Mouse (Mus musculus) stomach, postnatal 0 days (tissue): Measurements from ENCODE around the gene Evi5. TPM values are rescaled to one million over a fixed set of nuclear protein-coding genes. Genes with fewer than 3 reads are reported as not detected.

Source experiments
- ATAC-seq: fragments of 200-750 bp; cut with Nextera tagmentation; 2 replicates; pipeline ENCODE4 v1.8.0; 2017; ENCODE audit not compliant: low FRiP score, low TSS enrichment
- DNase-seq: peaks from one replicate; pipeline ENCODE4 v3.0.0-alpha.2; 2016; ENCODE audit warnings: low spot score
- H3K27ac ChIP-seq: fragments of 300-500 bp; sonication (generic); replicated peaks from 2 replicates; pipeline ENCODE4 v1.5.1; 2014; ENCODE audit warnings: mild to moderate bottlenecking, control low read depth
- H3K27me3 ChIP-seq: fragments of 300-500 bp; sonication (generic); 2 replicates; pipeline ENCODE4 v1.6.1; 2014; ENCODE audit warnings: low read length; ENCODE audit not compliant: control insufficient read depth, insufficient read depth
- H3K36me3 ChIP-seq: fragments of 300-500 bp; sonication (generic); 2 replicates; pipeline ENCODE4 v1.6.1; 2014; ENCODE audit warnings: low read length, mixed read lengths; ENCODE audit not compliant: control insufficient read depth, insufficient read depth
- H3K4me1 ChIP-seq: fragments of 300-500 bp; sonication (generic); replicated peaks from 2 replicates; pipeline ENCODE4 v1.6.1; 2014; ENCODE audit warnings: antibody characterized with exemption; ENCODE audit not compliant: control insufficient read depth, insufficient read depth
- H3K4me2 ChIP-seq: fragments of 300-500 bp; sonication (generic); replicated peaks from 2 replicates; pipeline ENCODE4 v1.6.1; 2014; ENCODE audit warnings: low read depth, mild to moderate bottlenecking, control low read depth, moderate library complexity
- H3K4me3 ChIP-seq: fragments of 300-500 bp; sonication (generic); 2 replicates; pipeline ENCODE4 v1.5.1; 2014; ENCODE audit warnings: low read depth, low read length, control low read depth
- H3K9ac ChIP-seq: fragments of 300-500 bp; sonication (generic); 2 replicates; pipeline ENCODE4 v1.6.1; 2014; ENCODE audit warnings: mild to moderate bottlenecking, low read length, control low read depth, mixed read lengths
- H3K9me3 ChIP-seq: fragments of 300-500 bp; sonication (generic); 2 replicates; pipeline ENCODE4 v1.6.1; 2016; ENCODE audit warnings: low read length; ENCODE audit not compliant: control insufficient read depth
- CTCF ChIP-seq: IDR thresholded peaks from 2 replicates; pipeline ENCODE4 v1.5.1; 2016; ENCODE audit warnings: antibody characterized with exemption, low read depth, mild to moderate bottlenecking, moderate library complexity
- EP300 ChIP-seq: optimal IDR thresholded peaks from 2 replicates; pipeline ENCODE3; 2016; ENCODE audit warnings: antibody characterized with exemption
- WGBS: fragments of 180-500 bp; shearing (Covaris S2); extraction: QIAGEN DNeasy Blood & Tissue Kit; methylation state at CpG from one replicate; pipeline ENCODE4 v1.1.7; 2014; 5-methylcytosine and 5-hydroxymethylcytosine counted together
- polyA plus RNA-seq: library from polyadenylated mRNA; unstranded; fragments of >200 nt; fragmentation: Nextera tagmentation; extraction: Ambion mirVana; gene quantifications from 2 replicates; pipeline ENCODE4 v1.2.1, GENCODE M21; 2015

The Evi5 gene
- polyA plus RNA-seq, 1 experiment from 2014 or later, result 39.5 TPM

DNA sequence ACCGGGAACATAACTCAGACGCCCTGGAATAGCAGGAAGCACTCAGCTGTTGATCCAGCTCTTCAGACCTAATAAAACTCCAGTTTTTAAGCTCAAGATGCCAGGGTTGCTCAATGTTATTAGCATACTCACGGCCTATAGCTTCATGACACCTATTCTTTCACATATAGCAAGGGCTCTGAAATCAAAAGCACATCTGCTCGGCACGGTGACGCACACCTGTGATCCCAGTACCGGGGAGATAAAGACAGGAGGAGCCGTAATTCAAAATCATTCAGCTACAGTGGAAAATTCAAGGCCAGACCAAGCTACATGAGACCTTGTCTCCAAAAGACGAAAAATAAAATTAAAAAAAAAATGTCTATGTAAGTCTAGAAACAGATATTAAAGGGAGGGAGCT lies 173.2 kb downstream of the Evi5 start:
- ATAC-seq, result no peak
- H3K36me3 ChIP-seq, result no peaks in the 10 kb centered on the region

DNA sequence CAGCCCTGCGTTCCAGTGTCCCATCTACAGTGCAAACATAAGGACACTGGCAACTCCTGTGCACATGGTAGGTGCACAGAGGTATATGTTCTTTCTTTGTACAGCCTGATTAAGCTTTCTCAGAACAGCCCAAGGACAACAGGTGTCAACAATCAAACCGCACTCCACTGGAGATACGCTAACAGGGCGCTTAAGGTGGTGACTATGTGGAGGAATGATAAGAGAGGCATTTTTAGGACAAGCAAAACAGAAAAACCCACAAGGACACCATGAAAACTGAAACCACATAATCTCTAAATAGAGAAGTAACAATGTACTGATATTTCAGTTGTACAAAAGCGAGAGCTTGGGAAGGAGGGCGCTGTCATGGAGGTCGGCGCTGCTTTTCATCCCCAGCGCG lies 174.0 kb downstream of the Evi5 start:
- Histone ChIP-seq H3K4me3 (no peak overlapping the region), H3K36me3 (no peaks in the 10 kb centered on the region), H3K4me2 (no peak overlapping the region), H3K9me3 (no peaks in the 10 kb centered on the region), H3K9ac (no peak overlapping the region), H3K4me1 (no peaks in the 10 kb centered on the region), H3K27me3 (no peaks in the 10 kb centered on the region), H3K27ac (no peak overlapping the region)
- TF ChIP-seq CTCF, result no peak
- no peak for TF ChIP-seq EP300
- no peak for DNase-seq
- 79% methylated on average over 10 of the region's 10 CpGs for WGBS
- ATAC-seq, result no peak

More for the DNA sequence above, 173.2 kb downstream of the Evi5 start:
- Histone ChIP-seq H3K4me3 (no peak overlapping the region), H3K4me2 (no peak overlapping the region), H3K27ac (no peak overlapping the region), H3K27me3 (no peaks in the 10 kb centered on the region), H3K4me1 (no peaks in the 10 kb centered on the region), H3K9ac (no peak overlapping the region), H3K9me3 (no peaks in the 10 kb centered on the region)
- DNase-seq, result no peak
- TF ChIP-seq CTCF (no peak), EP300 (no peak)
- 82% methylated on average over 9 of the region's 9 CpGs for whole genome bisulfite sequencing

DNA sequence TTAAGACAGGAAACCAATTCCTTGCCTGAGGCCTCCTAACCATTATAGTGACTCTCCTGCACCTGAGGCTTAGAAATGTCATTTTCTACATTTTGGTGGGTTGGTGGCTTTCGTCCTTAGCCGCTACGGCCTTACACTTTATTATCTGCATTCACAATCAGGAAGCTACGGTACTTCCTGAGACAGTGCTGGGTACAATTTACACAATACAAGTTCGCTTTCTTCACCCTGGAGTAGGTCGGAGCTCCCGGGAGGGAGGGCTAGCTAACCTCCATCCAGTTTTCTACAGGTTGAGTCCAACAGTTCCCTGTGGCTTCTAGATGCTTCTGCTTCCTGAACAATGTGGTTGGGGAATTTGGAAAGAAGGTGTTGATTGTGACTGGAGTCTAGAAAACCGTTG lies 176.0 kb downstream of the Evi5 start:
- no peak for ATAC-seq
- H3K9me3 ChIP-seq, result no peaks in the 10 kb centered on the region
- 77% methylated on average over 8 of the region's 8 CpGs for WGBS

DNA sequence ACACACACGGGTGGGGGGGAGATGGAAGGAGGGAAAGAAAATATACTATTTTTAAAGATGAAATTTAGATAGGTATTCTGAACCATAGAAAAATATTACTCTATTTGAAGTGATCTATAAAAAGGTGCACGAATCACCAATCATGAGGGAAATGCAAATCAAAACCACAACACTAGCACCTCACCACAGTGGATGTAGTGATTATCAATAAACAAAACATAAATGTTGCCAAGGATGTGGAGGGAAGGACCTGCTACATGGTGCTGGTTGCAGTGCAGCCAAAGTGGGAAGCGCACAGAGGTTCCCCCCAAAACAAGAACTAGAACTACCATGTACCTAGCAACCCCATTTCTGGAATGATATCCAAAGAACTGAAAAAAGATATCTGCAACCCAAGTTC lies 179.9 kb downstream of the Evi5 start:
- WGBS, result 73% methylated on average over 3 of the region's 3 CpGs

More for the DNA sequence above, 176.0 kb downstream of the Evi5 start:
- TF ChIP-seq CTCF (no peak), EP300 (no peak)
- Histone ChIP-seq H3K27ac (no peak overlapping the region), H3K9ac (no peak overlapping the region), H3K36me3 (no peaks in the 10 kb centered on the region), H3K4me2 (no peak overlapping the region), H3K4me3 (no peak overlapping the region), H3K4me1 (no peaks in the 10 kb centered on the region), H3K27me3 (no peaks in the 10 kb centered on the region)
- DNase-seq, result no peak

More for the DNA sequence above, 179.9 kb downstream of the Evi5 start:
- TF ChIP-seq EP300, result no peak
- no peak for TF ChIP-seq CTCF
- no peak overlapping the region for H3K27ac ChIP-seq
- no peak for DNase-seq
- no peak for ATAC-seq
- H3K9me3 ChIP-seq, result no peaks in the 10 kb centered on the region
- H3K4me2 ChIP-seq, result no peak overlapping the region
- no peaks in the 10 kb centered on the region for H3K27me3 ChIP-seq
- no peaks in the 10 kb centered on the region for H3K36me3 ChIP-seq
- no peaks in the 10 kb centered on the region for H3K4me1 ChIP-seq
- no peak overlapping the region for H3K4me3 ChIP-seq
- no peak overlapping the region for H3K9ac ChIP-seq

Other genes starting within 250 kb of the Evi5 start
- gene Gfi1, start 149.1 kb downstream of the Evi5 start, polyA plus RNA-seq, result 0.10 TPM in 1 of 2 replicates, not detected in the other
- gene Ube2d2b, start 45.0 kb downstream of the Evi5 start, polyA plus RNA-seq, result not detected in 2 replicates
- 35.7 and 36.1 TPM in 2 replicates for gene Rpl5, start 25.4 kb upstream of the Evi5 start, polyA plus RNA-seq
- gene Fam69a, start 112.0 kb upstream of the Evi5 start, polyA plus RNA-seq, result 15.5 and 16.3 TPM in 2 replicates
- 27.8 and 30.7 TPM in 2 replicates for gene Mtf2, start 190.6 kb upstream of the Evi5 start, polyA plus RNA-seq